Mouse (Mus musculus) urinary bladder, postnatal 4 days (tissue): ENCODE measurements at regions not wholly inside any gene's neighbourhood (a gene's known extent, or its start where the extent isn't known, plus 50 kb on each side); places are given as distances from the start of the nearest gene placed in this dataset.

ENCODE experiments used
- DNase-seq, 2 experiments: peaks; one replicate each; pipeline ENCODE4 v3.0.0; 2021 to 2022; ENCODE audit warnings: low spot score in 2 of 2

DNA sequence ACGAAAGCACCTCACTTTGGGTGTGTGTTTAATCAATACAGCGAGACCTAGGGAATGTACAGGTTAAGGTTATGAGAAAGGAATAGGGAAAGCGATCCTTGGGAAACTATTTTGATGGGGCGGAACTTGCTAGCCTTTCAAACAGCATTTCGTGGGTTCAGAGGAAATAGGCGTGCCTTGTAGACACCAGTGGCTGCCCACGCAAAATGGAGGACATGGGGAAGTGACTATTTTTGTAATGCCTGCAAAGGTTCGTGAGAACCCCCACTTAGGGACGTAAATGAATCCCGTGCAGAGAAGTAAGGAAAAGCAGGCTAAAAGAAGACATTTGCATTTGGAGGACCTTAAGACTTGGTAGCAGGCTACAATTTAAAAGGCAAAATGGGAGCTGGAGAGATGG, 114.1 kb upstream of the Ppm1h start:
- DNase-seq, result no peak

DNA sequence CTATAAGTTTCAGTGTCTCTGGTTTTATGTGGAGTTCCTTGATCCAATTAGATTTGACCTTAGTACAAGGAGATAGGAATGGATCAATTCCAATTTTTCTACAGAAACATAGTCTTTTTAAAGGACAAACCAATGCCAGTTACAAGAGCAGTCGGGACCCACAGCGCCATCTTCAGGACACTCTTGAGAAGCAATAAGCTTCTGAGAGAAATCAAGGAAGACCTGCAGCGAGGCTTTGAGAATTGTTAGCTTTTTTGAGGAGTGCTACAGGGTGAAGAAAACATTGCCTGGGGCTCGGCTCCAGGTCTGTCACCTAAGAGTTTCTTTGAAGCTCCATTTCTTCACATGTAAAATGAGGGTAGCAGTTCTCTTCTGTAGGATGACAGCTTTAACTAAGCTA, 112.0 kb upstream of the Ppm1h start:
- DNase-seq, result no peak

DNA sequence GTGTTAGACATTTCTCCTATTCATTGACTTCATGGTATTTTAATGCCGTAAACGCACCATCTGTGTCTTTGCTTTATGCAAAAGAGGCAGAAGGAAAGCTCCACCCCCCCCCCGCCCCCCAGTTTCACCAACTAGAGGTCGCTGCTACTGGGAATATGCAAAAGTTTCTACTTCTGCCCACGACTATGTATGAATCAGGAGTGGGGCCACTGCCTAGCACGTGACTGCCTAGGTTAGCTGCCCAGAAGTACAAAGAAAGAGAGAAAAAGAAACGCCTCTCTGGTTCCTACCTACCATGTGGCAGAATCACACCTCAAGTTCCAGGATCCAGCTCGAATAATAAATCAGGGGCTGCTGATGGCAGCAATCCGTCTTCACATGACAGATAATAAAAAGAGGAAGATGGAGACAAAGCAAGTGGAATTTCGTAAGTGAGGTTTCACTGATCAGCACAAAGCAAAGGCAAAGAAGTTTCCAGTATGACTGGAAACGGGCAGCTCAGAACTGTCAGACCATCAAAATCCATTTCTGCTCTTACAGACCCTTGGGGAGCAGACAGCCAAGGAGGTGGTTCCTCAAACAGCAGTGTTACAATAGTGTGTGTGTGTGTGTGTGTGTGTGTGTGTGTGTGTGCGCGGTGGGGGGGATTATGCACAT, 108.9 kb upstream of the Ppm1h start:
- DNase-seq, result no peak

DNA sequence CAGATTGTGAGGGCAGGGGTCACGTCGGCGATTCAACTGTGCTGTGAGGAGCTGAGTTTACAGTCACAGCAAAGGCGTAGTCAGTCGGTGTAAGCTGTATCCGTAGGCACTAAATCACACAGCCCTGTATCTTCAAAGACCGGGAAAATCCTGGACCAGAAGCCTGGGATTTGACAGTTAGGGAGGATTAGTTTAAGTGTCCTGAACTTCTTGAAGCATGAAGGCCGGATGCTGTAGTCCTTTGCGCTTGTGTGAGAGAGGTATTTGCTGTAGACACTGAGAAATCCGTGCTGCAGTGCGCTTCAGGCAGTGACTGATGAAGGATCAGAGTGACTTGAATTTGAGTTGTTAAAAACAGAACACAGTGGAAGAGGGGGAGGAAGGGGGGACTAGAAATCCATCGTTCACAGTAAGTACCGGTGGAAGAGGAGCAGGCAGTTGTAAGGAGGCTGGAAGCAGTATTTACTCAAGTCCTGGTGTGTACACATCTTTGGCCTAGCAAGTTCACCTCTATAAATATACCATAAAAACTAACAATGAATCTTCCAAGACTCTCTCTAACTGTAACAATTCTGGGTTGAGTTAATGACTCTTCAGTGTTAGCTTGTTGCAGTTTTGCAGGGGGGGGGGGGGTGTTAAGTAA, 107.5 kb upstream of the Ppm1h start:
- no peak for DNase-seq

DNA sequence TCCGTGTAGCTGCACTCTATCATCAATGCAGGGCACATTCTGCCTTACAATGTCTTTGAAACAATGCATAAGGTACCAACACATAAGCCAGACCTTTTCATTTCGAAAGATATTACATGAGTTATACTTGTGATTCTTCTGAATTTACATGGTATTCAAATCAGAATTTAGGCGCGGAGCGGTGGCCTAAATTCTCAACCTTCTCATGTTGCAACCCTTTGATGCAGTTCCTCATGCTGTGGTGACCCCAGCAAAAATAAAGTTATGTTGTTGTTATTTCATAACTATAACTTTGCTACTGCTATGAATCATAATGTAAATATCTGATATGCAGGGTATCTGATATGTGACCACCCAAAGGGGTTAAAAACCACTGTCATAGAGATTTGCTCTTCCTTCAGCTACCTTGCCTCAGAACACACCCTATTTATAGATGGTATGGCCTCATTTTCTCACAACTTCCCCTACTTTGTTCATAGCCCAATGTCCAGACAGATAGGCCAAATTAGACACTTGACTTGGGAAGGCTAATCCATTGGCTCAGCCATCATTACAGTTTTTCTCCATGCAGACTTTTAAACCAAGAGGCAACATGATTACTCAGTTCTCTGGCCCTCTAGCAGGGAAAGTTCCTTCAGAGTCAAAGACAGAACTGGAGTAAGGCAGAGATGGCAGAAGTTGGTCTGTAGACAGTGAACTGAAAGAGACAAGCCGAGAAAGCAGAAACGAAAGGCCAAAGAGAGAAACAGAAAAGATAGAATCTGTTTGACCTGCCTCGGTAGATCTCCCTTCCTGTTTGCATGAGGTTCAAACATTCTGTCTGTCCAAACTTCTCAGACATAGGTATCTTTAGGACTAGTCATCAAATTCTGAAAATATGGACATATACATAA, 102.1 kb upstream of the Ppm1h start:
- no peak for DNase-seq

DNA sequence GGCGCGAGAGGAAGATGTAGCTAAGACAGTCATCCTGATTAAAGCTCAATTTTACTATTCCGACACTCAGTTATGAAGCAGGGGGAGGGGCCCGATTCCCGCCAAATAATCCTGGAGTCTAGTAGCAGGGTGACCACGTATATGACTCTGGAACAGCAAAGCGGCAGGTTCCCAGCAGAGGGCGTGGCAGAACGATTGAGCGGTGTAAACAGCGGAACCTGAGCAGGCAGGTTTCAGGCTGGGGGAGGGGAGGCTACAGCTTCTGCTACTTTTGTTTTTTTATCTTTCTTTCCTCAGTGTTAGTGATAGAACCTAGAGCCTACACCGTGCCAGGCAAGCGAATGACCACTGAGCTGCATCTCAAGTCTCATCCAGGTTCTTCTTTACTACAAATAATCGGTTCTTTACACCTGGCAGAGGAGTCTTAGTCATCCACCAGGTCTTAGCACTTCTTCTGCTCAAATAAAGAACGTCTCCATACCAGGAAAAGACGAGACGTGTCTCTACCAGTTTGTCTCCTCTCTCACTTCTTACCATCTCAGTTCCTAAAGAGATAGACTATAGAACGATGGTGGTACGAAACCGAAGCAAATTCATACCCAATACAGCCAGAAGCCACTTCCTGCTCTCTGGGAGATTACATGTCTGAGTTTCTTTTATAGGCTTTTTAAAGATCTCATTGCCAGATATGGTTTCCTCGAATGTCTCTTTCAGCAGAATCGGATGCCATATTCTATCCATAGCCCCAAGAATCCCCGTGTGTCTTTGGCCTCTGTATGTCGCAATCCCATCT, 100.2 kb upstream of the Ppm1h start:
- DNase-seq, result no peak

DNA sequence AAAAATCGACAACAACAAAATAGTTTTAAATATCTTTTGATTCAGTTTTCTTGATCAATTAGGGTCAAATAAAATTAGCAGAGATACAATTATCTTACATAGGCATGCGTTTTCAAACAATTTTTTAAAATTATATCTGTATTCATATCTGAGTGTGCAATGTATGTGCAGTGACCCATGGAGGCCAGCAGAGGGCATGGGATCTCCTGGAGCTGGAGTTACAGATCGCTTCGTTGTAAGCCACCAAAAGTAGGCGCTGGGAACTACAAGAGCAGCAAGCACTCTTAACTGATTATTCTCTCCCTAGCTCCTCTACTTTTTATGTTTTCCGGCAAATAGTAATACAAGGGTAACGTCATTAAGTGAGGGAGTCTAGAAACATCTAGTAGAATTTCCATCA, 97.5 kb upstream of the Ppm1h start:
- DNase-seq, result no peak

DNA sequence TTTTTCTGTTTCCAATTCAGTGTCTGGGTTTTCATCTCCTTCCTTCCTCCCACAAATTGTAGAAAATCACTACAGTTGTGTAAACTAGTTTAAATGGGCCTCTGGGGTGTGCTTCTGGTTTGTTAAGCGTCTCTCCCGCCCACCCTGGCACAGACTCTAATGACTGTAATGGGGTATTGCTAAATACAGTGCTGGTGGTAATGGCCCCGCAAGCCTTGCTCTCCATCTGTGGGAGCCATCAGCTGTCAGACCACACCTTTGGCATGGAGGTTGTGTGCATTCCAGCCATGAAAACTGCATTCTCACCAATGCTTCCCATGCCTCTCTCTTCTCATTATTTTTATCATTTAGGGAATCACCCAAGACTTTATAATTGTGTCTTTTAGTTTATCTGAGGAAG, 91.0 kb upstream of the Ppm1h start:
- DNase-seq, result no peak

DNA sequence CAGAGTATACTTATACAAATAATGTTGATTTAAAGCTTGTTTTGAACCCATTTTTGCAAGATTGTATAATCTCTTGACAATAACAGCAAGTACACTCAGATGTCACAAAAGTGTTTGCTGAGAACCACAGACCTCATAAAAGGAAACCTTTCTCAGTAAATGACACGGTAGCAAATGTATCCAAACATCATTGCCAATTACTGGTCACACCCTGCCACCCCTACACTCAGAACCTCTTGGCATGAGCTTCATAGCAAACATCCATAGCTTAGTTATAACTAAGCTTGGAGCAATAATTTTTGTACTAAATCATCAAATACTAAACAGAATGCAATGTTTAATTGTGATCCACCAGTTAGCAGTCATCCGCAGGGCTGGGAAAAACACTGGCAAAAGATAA, 79.1 kb upstream of the Ppm1h start:
- no peak for DNase-seq

DNA sequence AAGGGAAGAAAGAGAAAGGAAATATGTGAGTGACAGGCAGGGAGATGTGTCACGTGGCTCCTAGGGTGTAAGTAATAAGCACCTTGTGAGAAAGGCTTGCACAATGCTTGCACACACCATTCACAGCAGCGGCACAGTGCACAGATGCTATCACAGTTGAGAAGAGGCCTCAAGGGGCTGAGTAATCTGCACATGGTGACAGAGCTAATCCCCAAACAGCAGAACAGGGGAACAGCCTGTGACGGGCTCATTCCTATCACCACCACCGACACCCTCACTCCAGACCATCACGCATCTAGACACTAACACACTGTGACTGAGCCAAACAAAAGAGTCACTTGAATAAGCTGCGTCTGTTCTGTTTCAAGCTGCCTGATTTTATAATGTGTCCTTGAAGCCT, 76.2 kb upstream of the Ppm1h start:
- DNase-seq, result no peak

DNA sequence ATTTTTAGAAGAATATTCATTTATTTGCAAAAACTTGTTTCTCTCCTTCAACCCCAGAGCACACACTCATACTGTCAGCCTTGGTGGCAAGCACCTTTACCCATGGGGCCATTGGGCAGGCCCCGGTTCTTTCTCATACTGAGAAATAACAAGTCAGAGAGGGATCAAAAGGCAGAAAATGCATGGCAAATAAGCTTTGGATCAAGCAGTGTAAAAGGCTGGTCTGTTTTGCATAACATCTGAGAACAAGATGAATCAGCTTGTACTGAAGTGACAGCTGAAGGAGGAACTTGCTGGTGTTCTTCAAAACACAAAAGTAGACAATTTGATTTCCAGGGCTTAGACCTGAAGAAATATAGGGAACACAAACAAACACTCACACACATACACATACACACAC, 74.6 kb upstream of the Ppm1h start:
- no peak for DNase-seq

DNA sequence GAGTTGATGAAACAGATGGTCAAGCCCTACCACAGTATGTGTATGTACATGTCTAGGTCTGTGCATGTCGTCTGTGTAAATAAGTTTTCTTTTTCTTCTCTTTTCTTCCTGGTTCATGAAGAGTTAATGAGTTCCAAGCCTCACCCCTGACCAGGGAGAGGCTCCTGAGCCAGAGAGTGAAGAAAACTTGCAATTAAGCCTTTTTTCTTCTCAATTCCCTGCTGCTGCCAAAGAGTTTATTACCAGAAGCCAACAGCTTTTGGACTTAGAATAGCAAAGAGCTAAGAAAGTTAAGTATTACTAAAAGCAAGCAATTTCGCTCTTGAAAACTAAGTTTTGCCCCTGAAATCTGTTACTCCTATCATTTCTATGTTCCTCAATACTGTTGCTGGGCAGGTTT, 65.3 kb upstream of the Ppm1h start:
- DNase-seq, result no peak

DNA sequence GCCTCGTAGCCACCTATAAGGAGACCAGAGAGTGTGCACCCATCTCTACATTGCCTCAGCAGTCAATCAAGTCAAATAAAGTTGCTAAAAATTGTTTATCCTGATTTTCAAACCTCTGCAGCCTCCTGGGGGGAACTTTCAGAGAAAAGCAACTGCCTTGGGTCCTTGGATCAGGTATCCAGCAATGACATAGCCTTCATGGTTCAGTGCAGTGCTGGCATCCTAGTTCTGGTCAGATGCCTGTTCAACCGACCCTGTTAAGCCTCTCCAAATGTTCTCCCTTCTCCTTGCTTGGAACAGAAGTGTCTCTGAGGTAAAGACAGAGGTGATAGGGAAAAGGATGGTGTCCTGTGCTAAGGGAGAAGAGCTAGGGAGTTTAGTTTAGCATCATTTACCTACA, 64.7 kb upstream of the Ppm1h start:
- no peak for DNase-seq

DNA sequence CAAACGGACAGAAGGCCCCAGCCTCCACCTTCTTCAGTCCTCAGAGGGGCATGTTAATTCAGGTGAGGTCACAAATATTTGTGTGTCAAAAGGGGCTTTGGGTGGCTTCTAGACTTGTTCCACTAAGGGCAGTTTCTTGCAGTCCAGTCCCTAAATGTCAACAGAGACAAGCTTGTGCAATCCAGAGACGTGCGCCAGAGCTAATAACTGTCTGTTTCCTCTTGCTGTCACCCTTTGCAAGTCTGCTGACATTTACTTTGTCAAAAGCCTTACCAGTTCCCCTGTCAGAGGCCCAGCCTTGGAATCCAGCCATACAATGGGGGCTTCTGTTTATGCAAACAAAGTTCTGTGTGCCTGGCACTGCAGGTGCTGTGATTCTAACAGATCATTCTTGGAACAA, 63.8 kb upstream of the Ppm1h start:
- no peak for DNase-seq

DNA sequence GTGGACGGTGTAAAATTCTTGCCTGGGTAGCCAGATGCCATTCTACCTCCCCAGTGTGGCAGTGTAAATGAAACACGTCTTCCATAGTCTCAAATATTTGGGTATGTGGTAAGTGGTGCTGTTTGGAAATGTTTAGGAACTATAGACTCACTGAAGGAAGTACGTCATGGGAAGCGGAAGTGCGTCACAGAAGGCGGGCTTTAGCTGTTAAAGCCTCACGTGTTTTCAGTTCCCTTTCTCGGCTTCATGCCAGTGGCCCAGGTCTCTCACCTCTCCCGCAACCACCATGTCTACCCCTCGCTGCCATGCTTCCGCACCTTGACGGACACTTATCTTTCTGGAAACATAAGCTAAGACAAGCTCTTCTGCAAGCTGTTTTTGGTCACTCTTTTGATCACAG, 62.9 kb upstream of the Ppm1h start:
- no peak for DNase-seq

DNA sequence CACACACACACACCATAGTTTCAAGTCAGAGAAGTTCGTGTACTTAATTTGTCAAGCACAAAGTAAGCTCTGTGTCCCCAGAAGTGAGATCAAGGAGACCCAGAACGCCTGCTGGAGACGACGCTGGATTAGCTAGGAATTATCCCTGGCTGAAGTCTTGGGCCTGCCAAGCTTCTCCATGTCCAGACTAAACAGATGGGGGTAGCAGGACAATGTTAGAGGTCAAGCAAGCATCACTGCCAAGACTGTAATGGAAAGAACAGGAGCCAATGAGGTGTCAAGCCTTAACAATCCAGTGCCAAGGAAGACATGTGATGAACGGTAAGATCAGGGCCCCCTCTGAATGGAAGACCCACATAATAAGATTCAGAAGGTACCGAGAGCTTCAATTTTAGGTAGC, 62.2 kb upstream of the Ppm1h start:
- DNase-seq, result no peak

DNA sequence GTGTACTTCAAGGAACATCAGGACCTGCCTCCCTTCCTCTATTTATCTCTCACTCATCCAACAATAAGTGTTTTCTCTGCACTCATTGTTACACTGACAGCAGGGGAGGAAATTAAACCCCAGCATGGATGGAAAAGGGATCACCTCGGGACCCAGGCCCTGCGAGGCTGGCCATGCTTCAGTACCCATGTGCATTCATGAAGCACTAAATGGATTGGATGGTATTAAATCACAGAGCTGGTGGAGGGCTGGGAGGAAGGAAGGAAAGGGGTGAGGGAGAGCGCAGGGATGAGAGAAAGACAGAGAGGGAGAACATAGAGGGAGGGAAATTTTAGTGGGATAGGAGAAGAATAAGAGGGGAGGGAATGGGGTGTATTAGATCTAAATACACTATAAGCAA, 59.7 kb upstream of the Ppm1h start:
- DNase-seq, result no peak

DNA sequence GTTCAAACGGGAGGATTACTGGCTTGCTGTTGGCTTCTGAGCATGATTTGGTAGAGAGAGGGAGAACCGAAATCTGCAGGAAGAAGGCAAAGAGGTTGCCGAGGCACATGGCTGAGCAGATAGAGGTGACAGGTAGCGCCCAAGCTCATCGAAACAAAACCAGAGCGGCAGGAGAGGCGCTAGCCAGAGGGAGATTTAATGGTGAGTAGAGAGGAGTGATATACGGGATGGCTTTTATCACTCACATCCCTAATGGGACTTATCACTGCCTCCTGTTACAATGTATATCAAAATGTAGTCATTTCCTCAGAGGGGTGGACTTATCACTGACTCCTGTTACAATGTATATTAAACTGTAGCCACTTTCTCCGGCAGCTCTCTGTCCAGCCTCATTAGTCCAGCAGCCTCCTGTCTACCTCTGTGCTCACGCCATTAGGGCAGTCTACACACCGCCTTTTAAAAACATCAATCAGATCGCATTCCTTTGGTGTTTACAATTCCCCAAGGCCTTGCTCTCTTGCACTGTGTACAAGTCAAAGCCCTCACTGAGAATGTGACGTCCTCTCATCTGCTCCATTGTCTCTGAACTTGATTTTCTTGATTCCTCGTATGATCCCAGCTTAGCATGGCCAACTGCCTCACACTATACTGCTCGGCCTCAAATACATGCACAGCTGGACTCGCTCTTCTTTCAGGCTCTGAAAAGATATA, 59.0 kb upstream of the Ppm1h start:
- no peak for DNase-seq
